Mouse (Mus musculus) lung, adult 2 months (tissue): Measurements from ENCODE around the gene Olfr837. TPM values are rescaled to one million over a fixed set of nuclear protein-coding genes. Genes with fewer than 3 reads are reported as not detected.
"Not testable (repeated sequence)": the region's sequence is repeated elsewhere in the genome, so short reads cannot be mapped to it uniquely, and the experiment has no call there.

Experiments
- DNase-seq: peaks from one replicate; pipeline ENCODE4 v3.0.0; 2022
- H3K4me1 ChIP-seq: fragments of 200-500 bp; 2 replicates; pipeline ENCODE4 v1.6.1; 2011; ENCODE audit warnings: low read length; ENCODE audit not compliant: control insufficient read depth, insufficient read depth
- H3K4me3 ChIP-seq: fragments of 200-500 bp; replicated peaks from 2 replicates; pipeline ENCODE3; 2011; ENCODE audit warnings: low read depth, mild to moderate bottlenecking, control low read depth, low read length; ENCODE audit errors: extremely low read depth
- CTCF ChIP-seq: fragments of 200-500 bp; IDR thresholded peaks from 2 replicates; pipeline ENCODE4 v1.5.1; 2011; ENCODE audit warnings: mild to moderate bottlenecking, low read length, control low read depth; ENCODE audit not compliant: insufficient read depth
- POLR2A ChIP-seq: fragments of 200-500 bp; IDR thresholded peaks from 2 replicates; pipeline ENCODE4 v1.6.1; 2011; ENCODE audit warnings: low read depth, mild to moderate bottlenecking, control low read depth, low read length, borderline replicate concordance; ENCODE audit errors: extremely low read depth
- WGBS: fragments of 180-500 bp; shearing (Covaris S2); methylation state at CpG from one replicate; pipeline ENCODE4 v1.1.7; 2018; 5-methylcytosine and 5-hydroxymethylcytosine counted together
- polyA plus RNA-seq: library from polyadenylated mRNA; depleted of rRNA; stranded (reverse); fragments of >200 nt; gene quantifications from 2 replicates; pipeline ENCODE4 v1.2.3, GENCODE M21; 2012; rRNA removed

Gene Olfr837
- not detected in 2 replicates for polyA plus RNA-seq

DNA sequence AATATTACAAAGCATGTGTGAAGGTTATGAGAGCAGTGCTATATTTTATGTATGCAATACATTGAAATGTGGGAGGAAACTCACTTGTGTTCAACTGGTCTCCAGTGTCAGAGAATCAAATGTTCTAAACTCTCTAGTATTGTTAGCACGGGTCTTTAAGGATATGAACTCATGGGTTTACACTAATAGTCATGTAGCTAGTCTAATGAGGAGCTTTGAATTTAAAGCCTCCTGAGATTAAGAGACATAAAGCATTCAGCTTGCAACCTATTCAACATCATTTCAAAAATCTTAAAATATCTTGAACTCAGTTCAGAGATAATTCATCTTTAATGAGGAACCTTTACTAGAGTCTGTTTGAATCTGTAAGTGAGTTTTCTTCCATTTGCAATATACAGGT lies at the start of gene Olfr837:
Olfr837 (plus strand) TSS at position 301 of the 400 bp plus-strand sequence.
- TF ChIP-seq POLR2A (no peak), CTCF (no peak)
- WGBS: 60% methylated on average over 1 of the region's 1 CpGs
- DNase-seq: no peak
- Histone ChIP-seq H3K4me3 (no peak within 1 kb of the TSS), H3K4me1 (no peaks in the 10 kb centered on the region)

DNA sequence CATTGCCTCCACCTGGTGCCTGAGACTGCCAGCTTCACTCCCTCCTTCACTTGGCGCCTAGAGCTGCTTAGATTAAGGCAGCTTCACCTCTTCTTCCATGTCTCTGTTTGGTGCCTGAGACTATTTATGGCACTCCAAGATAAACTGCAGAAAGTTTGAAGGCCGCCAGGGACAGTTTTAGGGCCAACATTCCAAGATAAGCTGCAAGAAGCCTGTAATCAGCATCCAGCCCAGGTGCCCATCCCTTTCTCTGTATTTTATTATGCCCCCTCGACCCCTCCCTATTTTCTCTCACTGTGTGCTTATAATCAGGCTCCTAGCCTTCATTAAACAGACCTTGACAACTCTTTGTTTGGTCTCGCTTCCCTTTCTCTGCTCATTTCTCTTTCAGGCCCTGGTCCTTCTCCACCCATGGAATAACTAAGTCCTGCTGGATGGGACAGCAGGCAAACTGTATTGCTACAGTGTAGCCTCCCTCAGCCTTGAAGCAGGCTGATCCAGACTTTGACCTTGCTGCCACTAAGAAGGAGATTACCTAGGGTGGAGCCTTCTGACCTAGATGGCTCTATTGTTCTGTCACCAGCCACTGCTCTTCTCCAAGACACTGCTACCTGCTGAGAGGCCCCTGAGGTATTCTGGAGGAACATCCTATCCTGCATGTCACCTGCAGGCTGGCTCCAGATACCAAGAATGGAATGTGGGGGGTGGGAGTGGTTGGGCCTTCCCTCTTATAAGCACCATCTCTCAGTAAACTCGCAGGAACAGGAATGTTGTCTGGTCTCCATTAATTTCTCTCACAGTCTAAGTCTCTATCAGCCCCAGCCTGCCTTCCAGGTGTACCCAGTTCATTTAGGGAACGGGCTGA lies 43.0 kb upstream of the Olfr837 start:
- H3K4me1 ChIP-seq, DNase-seq, H3K4me3 ChIP-seq: not testable (repeated sequence)
- 48% methylated on average over 6 of the region's 6 CpGs for WGBS

DNA sequence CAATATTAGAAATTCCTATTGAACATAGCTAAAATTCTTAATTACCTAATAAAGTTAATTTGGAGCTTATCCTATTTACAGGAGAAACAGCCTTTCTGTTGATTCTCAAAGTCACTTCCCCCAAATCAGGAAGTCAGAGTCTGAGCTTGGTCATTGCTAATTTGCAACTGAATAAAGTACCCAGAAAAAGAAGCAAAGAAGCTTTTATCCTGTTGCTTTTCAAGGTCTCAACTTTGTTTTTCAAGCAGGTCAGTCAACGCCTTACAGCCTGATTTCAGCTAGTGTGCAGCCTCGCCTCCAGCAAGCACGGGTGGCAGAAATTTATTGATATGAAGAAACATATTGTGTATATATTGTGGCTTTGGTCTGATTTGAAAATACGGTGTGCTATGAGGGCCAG lies 38.8 kb upstream of the Olfr837 start:
- 85% methylated on average over 4 of the region's 4 CpGs for WGBS
- DNase-seq: no peak
- no peak overlapping the region for H3K4me3 ChIP-seq
- H3K4me1 ChIP-seq: no peaks in the 10 kb centered on the region
- no peak for TF ChIP-seq CTCF
- no peak for TF ChIP-seq POLR2A

DNA sequence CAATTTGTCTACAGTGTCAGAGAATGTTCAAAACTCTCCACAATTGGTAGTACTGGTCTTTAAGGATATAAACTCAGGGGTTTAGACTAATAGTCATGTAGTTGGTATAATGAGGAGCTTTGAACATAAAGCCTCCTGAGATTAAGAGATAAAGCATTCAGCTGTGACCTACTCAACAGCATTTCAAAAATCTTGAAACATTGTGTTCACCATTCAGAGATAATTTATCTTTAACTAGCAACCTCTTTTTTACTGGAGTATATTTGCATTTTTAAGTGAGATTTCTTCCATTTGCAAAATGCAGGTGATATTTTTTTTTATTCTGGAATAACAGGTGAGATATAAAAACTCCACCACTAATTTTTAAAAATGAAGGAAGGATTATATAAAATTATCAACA lies 16.0 kb upstream of the Olfr837 start, which contains the start of gene Olfr836:
Olfr836 (plus strand) TSS at position 301 of the 400 bp plus-strand sequence.
- DNase-seq: no peak
- Histone ChIP-seq H3K4me1 (no peaks in the 10 kb centered on the region), H3K4me3 (no peak within 1 kb of the TSS)
- no peak for TF ChIP-seq POLR2A
- no peak for TF ChIP-seq CTCF

DNA sequence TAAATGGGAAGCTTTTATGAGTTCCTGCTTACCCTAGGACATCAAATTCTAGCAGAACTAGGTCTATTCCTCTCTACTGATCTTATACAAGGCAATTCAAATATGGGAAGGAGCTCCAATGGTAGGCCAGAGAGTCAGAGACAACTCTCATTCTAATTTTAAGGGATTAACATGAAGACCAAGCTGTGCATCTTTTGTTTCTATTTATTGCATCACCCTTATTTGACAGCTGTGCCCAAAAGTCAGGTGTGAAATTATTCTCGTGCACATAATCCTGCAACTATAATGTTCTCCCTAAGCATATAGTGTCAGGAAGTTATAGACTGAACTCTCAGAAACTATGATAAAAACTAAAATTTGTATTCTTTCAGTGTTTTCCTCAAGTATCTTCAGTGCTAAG lies 41.1 kb downstream of the Olfr837 start, which contains the start of gene Olfr839-ps1:
Olfr839-ps1 (minus strand) TSS at position 101 of the 400 bp plus-strand sequence.
- Histone ChIP-seq H3K4me3 (no peak within 1 kb of the TSS), H3K4me1 (no peaks in the 10 kb centered on the region)
- no peak for DNase-seq
- WGBS: 77% methylated on average over 1 of the region's 1 CpGs
- TF ChIP-seq POLR2A: no peak
- TF ChIP-seq CTCF: no peak

Other genes starting within 250 kb of the Olfr837 start
- not detected in 2 replicates for gene Olfr832, start 199.2 kb upstream of the Olfr837 start, polyA plus RNA-seq
- gene Olfr834, start 148.3 kb upstream of the Olfr837 start, polyA plus RNA-seq: not detected in 2 replicates
- not detected in 2 replicates for gene Olfr835, start 103.6 kb upstream of the Olfr837 start, polyA plus RNA-seq
- gene Olfr836, start 15.9 kb upstream of the Olfr837 start, polyA plus RNA-seq: not detected in 2 replicates
- gene Olfr839-ps1, start 41.0 kb downstream of the Olfr837 start, polyA plus RNA-seq: not detected in 2 replicates
- not detected in 2 replicates for gene Olfr843, start 115.7 kb downstream of the Olfr837 start, polyA plus RNA-seq
- gene Olfr844, start 180.0 kb downstream of the Olfr837 start, polyA plus RNA-seq: not detected in 2 replicates
- not detected in 2 replicates for gene Olfr845, start 200.1 kb downstream of the Olfr837 start, polyA plus RNA-seq
- not detected in 2 replicates for gene Olfr846, start 227.7 kb downstream of the Olfr837 start, polyA plus RNA-seq
- not detected in 2 replicates for gene Olfr847, start 242.4 kb downstream of the Olfr837 start, polyA plus RNA-seq